Mouse (Mus musculus) kidney, postnatal 14 days (tissue): Measurements from ENCODE around the gene Luzp1.

Source experiments
- DNase-seq: peaks from one replicate; pipeline ENCODE4 v3.0.0; 2022; ENCODE audit warnings: mixed read lengths

The Luzp1 gene

DNA sequence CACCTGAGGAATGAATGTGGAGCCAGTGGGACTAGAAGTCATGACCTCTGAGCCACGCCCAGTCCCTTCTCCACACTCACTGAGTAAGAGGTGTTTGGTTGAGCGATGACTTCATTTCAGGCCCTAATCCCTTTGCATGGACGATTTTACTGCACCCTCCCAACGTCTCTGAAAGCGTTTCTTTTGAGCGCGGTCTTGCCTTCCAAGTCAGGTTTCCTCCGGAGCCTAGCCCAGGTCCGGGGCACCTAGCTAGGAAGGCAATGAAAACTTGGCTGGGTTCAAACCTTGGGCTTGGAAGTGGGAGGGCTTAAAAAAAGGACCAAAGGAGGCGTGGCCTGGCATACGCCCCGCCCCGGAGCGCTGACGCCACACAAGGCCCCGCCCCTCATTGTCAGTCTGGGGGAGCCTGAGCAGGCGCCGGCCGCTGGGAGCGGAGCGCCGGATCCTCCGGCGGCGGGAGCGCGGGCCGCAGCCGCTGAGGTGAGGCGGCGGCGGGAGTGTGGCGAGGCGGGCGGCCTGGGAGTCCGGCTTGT, at the start of gene Luzp1:
Luzp1 (plus strand) TSS at position 391 of the 533 bp plus-strand sequence.
- peak; percentile 97 for DNase-seq

DNA sequence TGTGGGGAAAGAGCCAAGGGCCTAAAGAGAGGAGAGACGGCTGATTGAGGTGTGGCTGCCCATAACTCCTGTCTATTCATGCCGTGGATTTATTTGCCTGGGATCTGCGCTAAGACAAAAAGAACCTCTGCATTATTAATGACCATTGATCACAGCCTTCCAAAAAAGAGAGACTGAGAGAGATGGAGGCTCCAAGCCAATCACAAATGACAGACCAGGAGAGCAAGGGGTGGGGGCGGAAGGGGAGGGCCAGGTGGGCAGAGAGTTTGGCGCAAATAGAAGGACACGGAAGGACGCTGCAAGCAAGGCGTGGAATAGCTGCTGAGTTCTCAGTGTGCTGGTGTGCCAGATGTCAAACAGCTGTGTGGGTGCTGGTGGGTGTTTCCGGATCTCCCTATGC, 46.3 kb upstream of the Luzp1 start, which contains the start of gene Htr1d:
Htr1d (plus strand) TSS at position 301 of the 400 bp plus-strand sequence.
- DNase-seq = no peak

DNA sequence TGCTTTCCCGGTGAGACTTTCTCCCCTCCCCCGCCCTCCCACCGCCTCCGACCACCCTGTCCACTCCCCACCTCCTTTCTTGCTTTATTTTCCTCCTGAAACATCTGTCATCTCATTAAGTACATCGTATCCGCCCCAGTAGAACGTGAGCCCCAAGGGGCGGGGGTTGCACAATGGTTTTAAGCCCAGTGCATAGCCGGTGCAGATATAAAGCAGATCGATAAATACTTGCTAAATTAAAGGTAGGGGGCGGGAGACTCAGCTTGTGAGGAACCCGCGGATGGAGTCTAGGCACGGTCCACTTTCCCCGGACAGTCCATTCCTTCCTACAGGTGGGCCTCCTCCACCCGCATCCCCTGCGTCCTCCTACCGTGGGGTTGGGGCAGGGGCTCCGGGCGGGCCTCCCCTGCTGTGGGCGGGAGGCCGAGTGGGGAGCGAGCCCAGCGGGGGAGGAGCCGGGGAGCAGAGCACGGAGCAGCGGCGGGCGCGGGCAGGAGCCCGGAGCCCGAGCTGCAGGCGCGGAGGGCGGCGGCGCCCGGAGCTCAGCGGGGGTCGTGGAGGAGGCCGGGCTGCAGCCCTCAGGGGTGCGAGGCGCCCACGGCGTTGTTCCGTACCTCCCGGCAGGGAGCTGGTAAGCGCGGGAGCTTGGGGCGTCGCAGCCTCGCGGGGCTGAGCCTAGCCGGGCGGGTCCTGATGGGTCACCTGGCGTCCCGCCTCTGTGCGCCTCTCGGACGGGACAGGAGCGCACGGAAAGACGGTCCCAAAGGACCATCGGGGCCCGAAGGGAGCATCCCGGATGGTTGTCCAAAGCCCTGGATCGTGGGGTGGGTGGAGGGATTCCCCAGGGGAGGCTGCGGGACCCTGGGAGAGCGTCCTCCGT, 45.2 kb upstream of the Luzp1 start:
- DNase-seq = no peak

DNA sequence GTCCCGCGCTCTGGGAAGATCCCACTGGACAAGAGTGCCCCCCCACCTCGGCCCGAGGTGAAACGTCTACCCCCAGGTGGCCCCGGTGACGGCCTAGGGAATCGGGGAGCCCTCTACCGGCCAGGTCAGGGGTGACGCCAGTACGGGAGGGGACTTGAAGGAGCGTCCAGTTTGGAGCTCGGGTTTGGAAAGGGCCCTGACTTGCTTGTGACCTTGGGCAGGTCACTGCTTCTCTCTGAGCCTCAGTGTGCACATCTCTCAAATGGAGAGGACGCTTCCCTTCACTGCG, 44.6 kb upstream of the Luzp1 start:
- DNase-seq = peak; percentile 32

DNA sequence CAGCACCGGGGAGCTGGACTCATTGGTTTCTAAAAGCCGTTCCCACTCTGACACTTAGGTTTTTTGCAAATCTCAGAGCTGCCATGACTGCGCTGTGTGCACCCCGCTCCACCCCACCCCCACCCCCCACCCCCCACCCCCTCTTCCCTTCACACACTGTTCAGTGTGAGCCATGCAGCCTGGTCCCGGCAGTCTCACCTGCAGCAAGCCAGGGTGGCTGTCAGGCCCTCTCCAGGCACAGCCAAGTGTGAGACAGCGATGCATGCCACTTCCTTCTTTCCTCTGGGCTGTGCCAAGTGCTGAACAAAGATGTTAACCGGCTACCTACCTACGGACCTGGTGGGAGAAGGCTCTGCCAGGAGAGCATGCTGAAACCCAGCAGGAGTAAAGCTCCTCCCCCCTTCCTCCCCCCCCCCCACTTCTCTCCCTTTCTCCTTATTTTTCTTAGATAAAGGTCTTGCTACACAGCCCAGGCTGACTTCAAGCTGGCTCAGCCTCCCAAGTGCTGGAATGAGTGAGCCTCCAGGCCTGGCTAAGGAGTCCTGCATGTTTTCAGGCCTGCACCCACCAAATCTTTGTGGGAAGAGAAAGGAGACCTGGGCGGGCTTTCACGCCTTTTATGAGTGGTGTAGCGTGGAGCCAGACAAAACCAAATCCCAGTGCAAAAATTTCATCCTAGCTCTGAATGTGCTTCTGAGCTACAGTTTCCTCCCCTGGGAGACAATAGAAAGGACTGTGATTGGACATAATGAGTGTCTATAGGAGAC, 38.8 kb upstream of the Luzp1 start:
- no peak for DNase-seq

DNA sequence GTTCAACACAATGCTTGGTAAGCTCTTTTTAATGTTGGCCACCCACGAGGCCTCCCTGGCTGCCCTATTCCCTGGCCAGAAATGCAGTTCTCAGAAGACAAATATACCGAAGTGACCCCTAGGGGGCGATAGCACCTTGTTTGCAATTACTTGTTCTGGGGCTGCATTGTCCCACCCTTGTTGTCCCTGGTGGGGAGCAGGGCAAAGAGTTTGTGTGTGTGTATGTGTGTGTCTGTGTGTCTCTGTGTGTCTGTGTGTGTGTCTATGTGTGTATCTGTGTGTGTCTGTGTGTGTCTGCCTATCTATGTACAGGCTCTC, 38.2 kb upstream of the Luzp1 start:
- DNase-seq = peak; percentile 68

DNA sequence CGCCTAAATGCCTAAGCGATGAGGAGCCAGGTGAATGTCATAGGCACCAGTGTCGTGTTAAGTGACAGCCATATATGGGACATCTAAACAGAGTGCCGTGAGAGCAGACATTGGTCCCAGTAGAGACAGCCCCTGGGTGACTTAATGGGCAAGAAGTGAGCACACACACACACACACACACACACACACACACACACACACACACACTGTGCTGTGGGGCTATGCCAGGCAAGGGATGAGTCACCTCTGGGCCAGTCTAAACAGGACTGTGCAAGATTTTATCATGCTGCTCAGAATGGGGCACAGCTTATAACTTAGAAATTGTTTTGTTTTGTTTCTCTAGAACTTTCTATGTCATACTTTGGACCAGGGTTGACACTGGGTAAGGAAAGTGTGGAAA, 35.5 kb upstream of the Luzp1 start:
- DNase-seq = no peak

DNA sequence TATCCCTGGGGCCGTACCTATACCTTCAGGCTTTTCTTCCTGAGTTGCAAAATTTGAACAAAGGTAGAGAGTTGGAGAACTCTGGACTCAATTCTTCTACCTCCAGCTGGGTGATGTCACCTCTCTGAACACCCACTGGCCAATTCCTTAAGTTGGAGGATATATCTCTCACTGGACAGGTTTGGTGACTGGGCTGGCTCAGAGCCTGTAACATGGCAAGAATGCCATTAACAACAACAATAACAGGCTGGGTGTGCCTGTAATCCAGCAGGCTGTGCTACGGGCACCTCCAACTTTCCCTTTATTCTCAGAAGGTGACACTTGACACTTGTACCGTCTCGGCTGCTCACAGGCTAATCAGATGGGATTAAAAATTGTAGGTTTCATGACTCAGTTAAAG, 30.5 kb upstream of the Luzp1 start:
- no peak for DNase-seq

DNA sequence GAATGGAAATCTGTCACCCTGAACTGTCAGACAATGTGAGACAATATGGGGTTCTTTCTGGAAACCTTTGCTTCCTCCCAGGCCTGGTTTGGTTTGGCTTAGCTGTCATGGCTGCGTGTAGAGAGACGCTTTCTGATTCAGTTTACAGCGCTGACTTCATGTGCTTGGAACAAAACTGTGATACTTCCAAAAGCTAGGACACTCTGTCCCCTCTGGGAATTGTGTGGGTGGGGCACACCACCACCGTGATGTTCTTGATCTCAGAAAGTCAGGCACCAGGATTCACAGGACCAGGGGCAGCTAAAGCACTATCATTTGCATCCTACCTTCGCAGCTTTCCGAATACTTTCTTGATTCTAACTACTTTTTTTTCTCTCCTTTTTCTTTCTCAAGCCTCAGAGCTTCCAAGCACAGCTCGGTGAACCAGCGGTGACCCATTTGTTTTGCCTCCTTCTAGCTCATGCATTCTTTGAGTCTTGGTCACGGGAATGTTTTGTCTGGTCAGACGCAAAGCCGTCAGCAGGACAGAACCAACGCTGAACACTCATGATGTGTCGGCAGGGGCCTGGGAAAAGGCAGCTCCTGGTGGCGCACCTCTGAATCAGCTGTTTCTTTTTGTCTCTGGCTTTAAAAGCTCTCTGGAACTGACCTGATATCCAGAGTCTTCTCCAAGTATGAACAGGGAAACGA, 28.1 kb upstream of the Luzp1 start:
- no peak for DNase-seq

DNA sequence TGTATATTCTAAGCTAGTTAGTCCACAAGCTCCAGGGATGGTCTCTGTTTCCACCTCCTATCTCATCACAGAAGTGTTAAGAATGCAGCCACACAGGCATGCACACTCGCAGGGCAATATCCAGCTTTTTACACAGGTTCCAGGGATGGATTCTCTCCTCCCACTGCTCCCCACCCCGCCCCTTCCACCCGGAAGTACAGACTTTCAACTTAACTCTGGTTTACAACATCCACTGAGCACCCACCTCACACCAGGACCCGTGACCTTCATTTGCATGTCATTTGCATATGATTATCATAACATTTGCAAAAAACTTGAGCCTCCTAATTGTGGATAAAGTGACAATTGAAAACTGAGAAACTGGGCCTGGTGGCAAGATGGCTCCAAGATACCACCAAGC, 25.0 kb upstream of the Luzp1 start:
- DNase-seq = no peak

DNA sequence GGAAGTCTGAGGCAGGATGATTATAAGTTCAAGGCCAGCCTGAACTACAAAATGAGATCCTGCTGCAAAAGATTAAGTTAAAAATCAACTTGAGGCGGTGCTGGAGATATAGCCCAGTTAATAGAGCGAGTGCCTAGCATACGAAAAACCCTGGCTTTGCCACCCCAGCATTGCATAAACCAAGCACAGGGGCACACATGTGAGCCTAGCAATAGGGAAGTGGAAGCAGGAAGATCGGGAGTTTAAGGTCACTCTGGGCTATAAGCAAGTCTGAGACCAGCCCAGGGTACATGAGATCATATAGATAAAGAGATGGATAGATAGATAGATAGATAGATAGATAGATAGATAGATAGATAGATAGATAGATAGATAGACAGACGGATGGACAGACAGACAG, 19.8 kb upstream of the Luzp1 start:
- DNase-seq = no peak

DNA sequence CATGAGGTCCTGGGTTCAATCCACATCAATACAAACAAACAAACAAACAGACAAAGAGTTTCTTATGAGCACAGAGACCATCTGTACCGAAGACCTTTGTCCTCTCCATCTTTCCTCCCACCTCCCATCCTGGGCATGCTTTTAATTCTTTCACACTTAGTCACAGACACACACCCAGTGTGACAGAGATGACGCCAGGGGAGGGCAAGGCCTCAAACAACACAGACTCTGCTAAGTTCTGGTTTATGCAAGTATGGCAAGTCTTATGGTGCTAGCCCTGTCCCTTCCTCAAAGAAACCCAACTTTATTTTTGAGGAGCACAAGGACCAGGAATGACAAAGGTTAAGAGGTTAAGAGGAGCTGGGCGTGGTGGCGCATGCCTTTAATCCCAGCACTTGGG, 19.3 kb upstream of the Luzp1 start:
- DNase-seq = no peak

DNA sequence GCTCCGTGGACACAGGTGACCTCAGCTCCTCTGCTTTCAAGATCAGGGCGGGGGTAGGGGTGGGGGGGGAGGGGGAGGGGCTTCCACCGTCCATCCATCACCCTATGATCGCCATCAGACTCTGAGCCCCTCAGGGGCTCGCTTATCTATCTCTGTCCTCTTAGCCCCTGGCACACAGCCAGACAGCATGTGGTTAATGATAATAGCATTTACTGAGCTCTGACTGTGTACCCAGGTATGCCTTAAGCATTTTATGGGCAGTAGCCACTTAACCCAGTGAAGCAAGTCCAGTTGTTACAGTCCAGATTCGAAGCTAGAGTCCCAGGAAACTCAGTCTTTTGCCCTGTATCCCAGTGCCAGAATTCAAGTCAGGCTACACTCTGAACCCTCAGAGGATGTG, 18.0 kb upstream of the Luzp1 start:
- DNase-seq = peak; percentile 59

DNA sequence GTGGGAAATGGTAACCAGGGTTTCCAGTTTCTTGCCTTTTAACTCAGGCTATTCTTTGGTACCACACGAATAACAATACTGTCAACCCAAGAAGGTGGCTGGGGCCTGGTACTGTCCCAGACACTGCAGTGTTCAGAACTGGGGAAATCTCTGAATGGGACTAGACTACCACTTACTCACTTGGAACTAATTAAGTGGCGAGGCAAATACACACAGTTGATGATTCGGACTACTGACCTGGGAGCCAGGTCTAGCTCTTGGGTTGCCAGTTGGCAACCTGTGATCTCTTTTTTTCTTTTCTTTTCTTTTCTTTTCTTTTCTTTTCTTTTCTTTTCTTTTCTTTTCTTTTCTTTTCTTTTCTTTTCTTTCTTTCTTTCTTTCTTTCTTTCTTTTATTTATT, 17.3 kb upstream of the Luzp1 start:
- DNase-seq = no peak

DNA sequence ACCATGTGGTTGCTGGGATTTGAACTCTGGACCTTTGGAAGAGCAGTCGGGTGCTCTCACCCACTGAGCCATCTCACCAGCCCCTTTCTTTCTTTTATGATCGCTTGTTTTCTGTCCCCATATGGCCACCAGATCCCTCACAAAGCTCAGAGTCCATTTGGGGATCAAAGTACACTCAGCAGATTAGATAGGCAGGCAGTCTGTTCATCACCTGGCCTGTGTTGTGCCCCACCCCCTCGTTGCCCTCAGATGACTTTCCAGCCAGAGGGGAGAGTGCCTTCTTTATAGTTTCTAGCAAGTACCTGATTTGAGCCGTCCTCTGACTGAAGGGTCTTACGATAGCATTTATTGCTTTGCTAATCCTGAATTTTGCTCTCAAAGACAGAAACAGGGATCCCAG, 16.8 kb upstream of the Luzp1 start:
- DNase-seq = peak; percentile 34

DNA sequence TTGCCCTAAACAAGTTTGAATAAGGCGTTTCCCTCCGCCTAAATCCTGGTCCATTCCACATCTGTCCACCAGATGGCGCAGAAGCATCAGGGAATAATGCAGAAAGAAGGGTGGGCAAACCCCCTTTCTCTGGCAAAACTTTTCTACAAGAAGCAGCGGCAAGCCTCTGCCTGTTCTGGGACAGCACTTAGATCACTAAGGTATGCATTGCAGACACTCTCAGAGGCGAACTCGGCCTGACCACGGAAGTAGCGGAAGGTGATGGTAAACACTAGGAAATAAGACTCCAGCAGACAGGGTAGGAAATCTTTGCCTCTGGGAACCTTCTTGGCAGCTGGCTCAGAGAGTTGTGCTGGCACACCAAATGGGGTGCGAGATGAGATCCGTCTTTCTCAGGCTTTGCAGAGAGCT, 14.7 kb upstream of the Luzp1 start:
- DNase-seq = peak; percentile 82

DNA sequence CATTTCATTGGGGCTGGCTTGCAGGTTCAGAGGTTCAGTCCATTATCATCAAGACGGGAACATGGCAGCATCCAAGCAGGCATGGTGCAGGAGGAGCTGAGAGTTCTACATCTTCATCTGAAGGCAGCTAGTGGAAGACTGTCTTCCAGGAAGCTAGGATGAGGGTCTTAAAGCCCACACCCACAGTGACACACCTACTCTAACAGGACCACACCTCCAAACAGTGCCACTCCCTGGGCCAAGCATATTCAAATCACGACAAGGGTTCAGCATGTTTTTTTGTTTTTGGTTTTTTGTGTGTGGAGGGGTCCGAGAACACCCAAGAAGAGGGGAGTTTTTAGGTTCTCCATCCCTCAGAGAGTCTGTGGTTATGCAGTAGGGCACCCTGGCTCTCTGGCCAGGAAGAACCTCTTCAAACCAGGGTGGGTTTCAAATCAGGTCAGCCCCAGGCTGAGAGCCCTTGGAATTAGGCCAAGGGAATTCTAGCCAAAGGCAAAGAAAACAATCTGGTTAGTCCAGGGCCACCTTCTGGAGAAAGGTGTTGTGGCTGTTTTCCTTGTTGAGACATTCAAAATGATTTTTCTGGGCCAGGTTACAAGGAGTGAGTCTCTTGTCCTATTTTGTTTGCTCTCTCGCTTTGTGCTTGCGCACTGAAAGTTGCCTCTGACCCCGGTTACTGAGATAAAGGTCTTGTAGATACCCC, 12.9 kb upstream of the Luzp1 start:
- DNase-seq = no peak

DNA sequence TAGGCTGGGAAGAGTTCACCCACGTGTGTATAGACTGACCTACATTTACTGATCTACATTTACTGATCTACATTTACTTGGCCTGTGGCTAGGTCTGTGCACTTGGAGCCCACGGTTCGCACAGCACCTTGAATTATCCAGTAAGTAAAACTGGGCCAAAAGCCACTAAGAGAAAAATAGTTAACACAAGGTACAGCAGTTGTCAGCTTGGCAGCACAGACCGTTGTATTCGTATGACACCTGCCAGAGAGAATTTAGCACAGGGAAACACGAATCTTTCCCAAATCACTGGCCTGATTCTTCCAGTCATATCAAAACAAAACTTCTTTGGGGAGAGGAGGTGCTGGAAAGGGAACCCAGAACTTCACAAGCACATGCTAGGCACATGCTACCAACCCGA, 11.3 kb upstream of the Luzp1 start:
- DNase-seq = no peak

DNA sequence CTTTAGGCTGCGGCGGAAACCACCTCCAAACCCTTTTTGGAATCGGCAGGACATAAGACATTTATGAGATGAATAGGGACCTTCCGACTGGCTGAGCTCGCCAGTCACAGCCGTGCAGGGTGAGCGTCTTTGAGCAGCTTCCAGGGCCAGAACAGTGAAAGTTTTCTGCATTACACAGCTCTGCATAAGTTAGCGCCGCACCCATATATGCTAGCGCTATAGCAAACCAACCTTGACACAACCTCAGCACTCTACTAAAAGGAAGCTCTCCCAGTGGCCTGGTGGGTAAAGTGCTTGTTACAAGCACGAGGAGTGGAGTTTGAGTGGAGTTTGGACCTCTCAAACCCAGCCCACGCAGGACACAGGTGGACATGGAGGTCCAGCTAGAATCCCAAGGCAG, 10.4 kb upstream of the Luzp1 start:
- DNase-seq = no peak

DNA sequence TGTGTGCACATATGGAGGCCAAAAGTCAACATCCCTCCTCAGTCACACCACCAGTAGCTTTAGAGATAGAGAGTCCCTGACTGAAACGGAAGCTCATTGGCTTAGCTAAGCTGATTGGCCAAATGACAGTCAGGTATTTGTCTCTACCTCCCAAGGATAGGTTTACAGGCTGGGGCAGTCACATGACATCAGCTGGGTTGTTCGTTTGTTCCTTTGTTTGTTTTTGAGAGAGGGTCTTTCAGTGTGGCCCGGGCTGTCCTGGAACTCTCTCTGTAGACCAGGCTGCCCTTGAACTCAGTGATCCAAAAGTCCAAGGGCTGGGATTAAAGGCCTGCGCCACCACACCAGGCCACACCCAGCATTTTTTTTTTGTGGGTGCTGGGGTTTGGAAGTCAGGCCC, 8.4 kb upstream of the Luzp1 start:
- no peak for DNase-seq

DNA sequence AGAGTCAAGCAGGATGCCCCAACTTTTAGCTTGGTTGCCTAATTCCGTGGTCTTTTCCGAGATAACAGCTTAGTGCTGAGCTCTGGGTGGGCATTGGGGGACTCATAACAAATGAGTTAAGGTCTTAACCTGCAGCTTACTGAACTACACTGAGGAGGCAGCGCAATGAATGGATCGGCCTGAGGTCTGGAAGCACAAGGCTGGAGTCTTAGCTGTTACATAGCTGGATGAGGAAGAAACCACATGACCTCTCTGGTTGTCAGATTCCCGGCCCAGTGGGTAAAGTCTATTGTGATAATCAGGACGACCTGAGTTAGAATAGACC, 7.8 kb upstream of the Luzp1 start:
- DNase-seq = no peak

DNA sequence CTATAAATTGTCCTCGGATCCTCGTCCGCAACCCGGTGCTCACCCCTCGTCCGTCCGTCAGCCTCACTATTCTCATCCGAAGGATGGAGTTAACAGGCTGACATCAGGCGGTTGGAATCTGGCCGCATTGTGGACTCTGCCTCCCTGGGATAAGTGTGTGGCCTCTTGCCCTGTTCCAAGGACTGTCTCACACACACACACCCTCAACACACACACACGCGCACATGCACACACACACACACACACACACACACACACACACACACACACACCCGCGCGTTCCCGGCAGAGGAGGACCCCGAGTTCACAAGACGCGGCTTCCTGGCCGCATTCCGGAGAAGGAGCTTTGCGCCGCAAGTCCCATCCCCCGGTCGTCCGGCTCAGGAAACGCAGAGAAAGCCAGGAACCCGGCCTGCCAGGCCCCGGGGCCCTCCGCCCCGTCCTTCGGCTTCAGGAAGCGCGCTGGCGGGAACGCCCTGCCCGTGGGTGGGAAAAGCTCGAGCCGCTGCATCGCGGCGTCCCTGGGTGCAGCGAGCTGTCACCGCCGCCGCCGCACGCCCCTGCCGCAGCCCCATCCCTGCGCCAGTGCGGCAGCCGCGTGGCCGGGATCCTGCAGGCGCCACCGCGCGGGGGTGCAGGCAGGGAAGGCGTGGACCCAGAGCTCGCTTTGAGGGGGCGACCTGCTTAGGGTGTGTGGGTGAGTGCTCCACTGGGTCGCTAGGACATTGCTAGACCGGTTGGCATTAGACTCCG, 7.3 kb upstream of the Luzp1 start, which contains the start of gene 6030445D17Rik:
6030445D17Rik (plus strand) TSS at position 165 of the 753 bp plus-strand sequence.
- DNase-seq = peak; percentile 91
